Mouse (Mus musculus) C2C12 (cell line): Measurements from ENCODE around the gene Prdm10.

Source experiments
- CTCF ChIP-seq: IDR thresholded peaks from one replicate; pipeline ENCODE4 v1.5.1; 2011; ENCODE audit not compliant: control insufficient read depth, insufficient read depth, insufficient read length
- MYOG ChIP-seq: IDR thresholded peaks from one replicate; pipeline ENCODE4 v1.6.1; 2011; ENCODE audit not compliant: control insufficient read depth, insufficient read length; ENCODE audit errors: extremely low read depth

DNA sequence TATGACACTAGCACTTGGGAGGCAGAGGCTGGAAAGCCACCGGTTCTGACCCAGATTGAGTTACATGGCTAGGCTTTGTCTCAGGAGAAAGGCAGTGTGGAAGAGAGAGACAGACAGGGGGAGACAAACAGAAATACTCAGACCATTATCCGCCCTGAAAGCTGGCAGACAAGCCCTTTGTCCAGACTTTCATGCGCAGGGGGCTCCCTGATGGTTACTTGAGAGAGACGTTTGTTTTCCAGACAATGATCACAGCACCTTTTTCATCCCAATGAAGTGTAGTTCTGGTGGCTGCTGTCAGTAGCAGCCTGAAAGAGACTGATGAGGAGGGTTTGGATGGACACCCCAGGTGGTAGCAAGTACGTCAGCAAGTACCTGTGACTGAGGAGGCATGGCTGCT, 38.6 kb downstream of the Prdm10 start:
- TF ChIP-seq MYOG (no peak), CTCF (no peak)
